Mouse (Mus musculus) A20 (cell line): ENCODE results near the gene Gatb.
"Not testable (repeated sequence)": the region's sequence is repeated elsewhere in the genome, so short reads cannot be mapped to it uniquely, and the experiment has no call there.

Experiments
- DNase-seq: peaks from one replicate; pipeline ENCODE4 v3.0.0-alpha.2; 2011; ENCODE audit warnings: low read depth, low spot score

Gatb gene

GRCm38 (mm10) chr3:85573864-85574830, at the start of gene Gatb:
Gatb (plus strand) TSS chr3:85574119.
- DNase-seq: peak; percentile 97

GRCm38 (mm10) chr3:85530601-85531161, 43.2 kb upstream of the Gatb start:
- DNase-seq: no peak

GRCm38 (mm10) chr3:85532376-85532775, 41.5 kb upstream of the Gatb start:
- no peak for DNase-seq

GRCm38 (mm10) chr3:85535042-85535441, 38.9 kb upstream of the Gatb start:
- DNase-seq: no peak

- no peak for DNase-seq
Measured at GRCm38 (mm10) chr3:85535621-85536520, 38.0 kb upstream of the Gatb start.

GRCm38 (mm10) chr3:85542765-85543164, 31.2 kb upstream of the Gatb start:
- DNase-seq: no peak

- peak; percentile 42 for DNase-seq
Measured at GRCm38 (mm10) chr3:85543652-85544051, 30.3 kb upstream of the Gatb start.

- no peak for DNase-seq
Measured at GRCm38 (mm10) chr3:85550312-85550711, 23.6 kb upstream of the Gatb start.

GRCm38 (mm10) chr3:85551352-85551751, 22.6 kb upstream of the Gatb start:
- no peak for DNase-seq

GRCm38 (mm10) chr3:85553731-85554277, 20.1 kb upstream of the Gatb start:
- DNase-seq: no peak

- DNase-seq: no peak
Measured at GRCm38 (mm10) chr3:85564603-85565002, 9.3 kb upstream of the Gatb start.

GRCm38 (mm10) chr3:85571276-85571675, 2.6 kb upstream of the Gatb start:
- DNase-seq: peak; percentile 59

- not testable (repeated sequence) for DNase-seq
Measured at GRCm38 (mm10) chr3:85572502-85572901, 1.4 kb upstream of the Gatb start.

- no peak for DNase-seq
Measured at GRCm38 (mm10) chr3:85573216-85573863, 579 bp upstream of the Gatb start.

GRCm38 (mm10) chr3:85582726-85583125, 8.8 kb downstream of the Gatb start:
- DNase-seq: no peak

GRCm38 (mm10) chr3:85583194-85583593, 9.3 kb downstream of the Gatb start:
- no peak for DNase-seq

GRCm38 (mm10) chr3:85584966-85585365, 11.0 kb downstream of the Gatb start:
- no peak for DNase-seq

- DNase-seq: no peak
Measured at GRCm38 (mm10) chr3:85588701-85589100, 14.8 kb downstream of the Gatb start.

- no peak for DNase-seq
Measured at GRCm38 (mm10) chr3:85590090-85590754, 16.3 kb downstream of the Gatb start.

- DNase-seq: no peak
Measured at GRCm38 (mm10) chr3:85592067-85592466, 18.1 kb downstream of the Gatb start.
